Comparison of ENCODE assay signal across 13 mouse cellular contexts in genomic region chr13:34408669-34409055, GRCm38 (mm10).
DNase-seq lines count a peak whose midpoint lies in the region; ATAC-seq and TF ChIP-seq lines count a peak whose summit lies in the region.
"Had no signal": no experiment of that assay in that cellular context is flagged by ENCODE, and none has a peak within 500 bp of the region (broad histone marks: within the 10 kb centered on the region; RNA-seq: fewer than 3 reads in every experiment).

No protein-coding gene starts in this region.

- H3K9me3 ChIP-seq in intestine, embryonic 14.5 days (ENCODE audit: control insufficient read depth, low read length) = no peaks in the 10 kb centered on the region
- H3K9me3 ChIP-seq in intestine, embryonic 16.5 days (ENCODE audit: control insufficient read depth, low read length) = no peaks in the 10 kb centered on the region
- no peaks in the 10 kb centered on the region for H3K9me3 ChIP-seq in embryonic facial prominence, embryonic 14.5 days (ENCODE audit: control insufficient read depth, low read length)
- H3K9me3 ChIP-seq: forebrain, embryonic 13.5 days; hindbrain, embryonic 15.5 days; liver, embryonic 13.5 days had no signal

- peak; percentile 40; the same call in 1 of the 2 replicates for ATAC-seq in intestine, embryonic 14.5 days (replicated peaks; ENCODE audit: low FRiP score, low TSS enrichment, low read depth)
- ATAC-seq in intestine, embryonic 16.5 days = no peak
- no peak; the same call in 1 of the 2 replicates for ATAC-seq in embryonic facial prominence, embryonic 14.5 days (ENCODE audit: low read depth)

- no peaks in the 10 kb centered on the region for H3K79me2 ChIP-seq in myocyte (ENCODE audit: control insufficient read depth, insufficient read depth)

- no peak overlapping the region for H3K9ac ChIP-seq in intestine, embryonic 14.5 days (ENCODE audit: low read length)
- H3K9ac ChIP-seq in intestine, embryonic 16.5 days (ENCODE audit: low read depth, low read length) = no peak overlapping the region
- no peak overlapping the region for H3K9ac ChIP-seq in embryonic facial prominence, embryonic 14.5 days (ENCODE audit: low read depth, low read length)
- H3K9ac ChIP-seq: forebrain, embryonic 13.5 days; hindbrain, embryonic 15.5 days; liver, embryonic 13.5 days had no signal

- no peaks in the 10 kb centered on the region for H3K27me3 ChIP-seq in intestine, embryonic 14.5 days (replicated peaks; ENCODE audit: control insufficient read depth, insufficient read depth, low read length)
- H3K27me3 ChIP-seq in intestine, embryonic 16.5 days (replicated peaks; ENCODE audit: control insufficient read depth, insufficient read depth, low read length) = no peaks in the 10 kb centered on the region
- H3K27me3 ChIP-seq in embryonic facial prominence, embryonic 14.5 days (replicated peaks; ENCODE audit: control insufficient read depth, insufficient read depth, low read length) = no peaks in the 10 kb centered on the region
- no peaks in the 10 kb centered on the region for H3K27me3 ChIP-seq in myocyte (ENCODE audit: control insufficient read depth, insufficient read depth, insufficient read length)
- H3K27me3 ChIP-seq: forebrain, embryonic 13.5 days; hindbrain, embryonic 15.5 days; liver, embryonic 13.5 days had no signal

- H3ac ChIP-seq in myocyte (ENCODE audit: control insufficient read depth, insufficient read length) = no peak overlapping the region

- TF ChIP-seq POLR2A in myocyte (IDR thresholded peaks at IDR 0.05; ENCODE audit: insufficient read length, low read depth) = no peak

- H3K36me3 ChIP-seq in intestine, embryonic 14.5 days (ENCODE audit: control insufficient read depth, insufficient read depth, low read length) = no peaks in the 10 kb centered on the region
- no peaks in the 10 kb centered on the region for H3K36me3 ChIP-seq in intestine, embryonic 16.5 days (ENCODE audit: control insufficient read depth, insufficient read depth, low read length)
- H3K36me3 ChIP-seq in embryonic facial prominence, embryonic 14.5 days (ENCODE audit: control insufficient read depth, insufficient read depth, low read length) = no peaks in the 10 kb centered on the region
- no peaks in the 10 kb centered on the region for H3K36me3 ChIP-seq in myocyte (ENCODE audit: control insufficient read depth, insufficient read depth)
- H3K36me3 ChIP-seq: hindbrain, embryonic 15.5 days; liver, embryonic 13.5 days had no signal

- peaks cover 7% of the 10 kb centered on the region for H3K4me1 ChIP-seq in intestine, embryonic 14.5 days (replicated peaks; ENCODE audit: control insufficient read depth, insufficient read depth, low read length)
- H3K4me1 ChIP-seq in intestine, embryonic 16.5 days (ENCODE audit: control insufficient read depth, insufficient read depth, low read length) = 0 out of 2 replicates have a peak, but pooled peaks cover 3% of the 10 kb centered on the region
- 0 out of 2 replicates have a peak, but pooled peaks cover 3% of the 10 kb centered on the region for H3K4me1 ChIP-seq in embryonic facial prominence, embryonic 14.5 days (ENCODE audit: control insufficient read depth, insufficient read depth, low read length)
- H3K4me1 ChIP-seq: forebrain, embryonic 13.5 days; liver, embryonic 13.5 days had no signal

- no peak for DNase-seq in intestine, embryonic 14.5 days (ENCODE audit: low spot score)
- DNase-seq in brain, adult 2 months (ENCODE audit: low read depth, low spot score) = peak; percentile 36
- peak; percentile 70 for DNase-seq in embryonic facial prominence, embryonic 14.5 days (ENCODE audit: low spot score)
- no peak for DNase-seq in heart, adult 11 months
- DNase-seq in gastrocnemius, postnatal 4 days (ENCODE audit: low spot score in 2 of 2) = no peak
- no peak for DNase-seq in kidney, adult 9 months
- DNase-seq: cerebellum, adult 9-11 months; liver, embryonic 13.5 days; spleen, adult 18-20 months had no signal

- 18% methylated on average over 2 of the region's 2 CpGs for WGBS in intestine, embryonic 14.5 days
- 22% methylated on average over 2 of the region's 2 CpGs for WGBS in intestine, embryonic 16.5 days
- 23% methylated on average over 2 of the region's 2 CpGs for WGBS in embryonic facial prominence, embryonic 14.5 days

- H3K27ac ChIP-seq in intestine, embryonic 14.5 days (ENCODE audit: low read depth) = no peak overlapping the region; the same call in 1 of the 2 replicates
- H3K27ac ChIP-seq in intestine, embryonic 16.5 days (ENCODE audit: low read length) = no peak overlapping the region
- no peak overlapping the region; the same call in 1 of the 2 replicates for H3K27ac ChIP-seq in embryonic facial prominence, embryonic 14.5 days (replicated peaks; ENCODE audit: low read depth, low read length)
- H3K27ac ChIP-seq: forebrain, embryonic 13.5 days; hindbrain, embryonic 15.5 days; liver, embryonic 13.5 days had no signal

- no peak overlapping the region for H3K4me2 ChIP-seq in intestine, embryonic 14.5 days (ENCODE audit: low read length)
- H3K4me2 ChIP-seq in intestine, embryonic 16.5 days (ENCODE audit: low read depth, low read length) = no peak overlapping the region
- H3K4me2 ChIP-seq in embryonic facial prominence, embryonic 14.5 days (ENCODE audit: low read depth, low read length) = no peak overlapping the region
- peak overlapping the region; percentile 33 for H3K4me2 ChIP-seq in myocyte (ENCODE audit: low read depth)
- H3K4me2 ChIP-seq: forebrain, embryonic 13.5 days; hindbrain, embryonic 15.5 days; liver, embryonic 13.5 days had no signal

- no peak overlapping the region for H3K4me3 ChIP-seq in intestine, embryonic 14.5 days (ENCODE audit: low read depth, low read length)
- no peak overlapping the region for H3K4me3 ChIP-seq in intestine, embryonic 16.5 days (ENCODE audit: low read length)
- no peak overlapping the region for H3K4me3 ChIP-seq in embryonic facial prominence, embryonic 14.5 days (ENCODE audit: low read depth, low read length)
- H3K4me3 ChIP-seq in myocyte = no peak overlapping the region
- H3K4me3 ChIP-seq: forebrain, embryonic 13.5 days; hindbrain, embryonic 15.5 days; liver, embryonic 13.5 days had no signal

TF ChIP-seq in myocyte, 11 proteins besides CTCF, POLR2A, EP300 and RAD21:
- TF ChIP-seq REST (IDR thresholded peaks at IDR 0.05; ENCODE audit: insufficient read depth, insufficient read length) (no peak), CEBPB (IDR thresholded peaks at IDR 0.05; ENCODE audit: insufficient read depth, poor library complexity, severe bottlenecking) (no peak), POLR2AphosphoS2 (IDR thresholded peaks at IDR 0.05; ENCODE audit: insufficient read length, low read depth) (no peak), E2F4 (IDR thresholded peaks at IDR 0.05; ENCODE audit: insufficient read depth) (no peak), USF1 (IDR thresholded peaks at IDR 0.05; ENCODE audit: low read depth) (no peak), MYOD1 (IDR thresholded peaks at IDR 0.05; ENCODE audit: control insufficient read depth in 1 of 3, insufficient read length in 2 of 3, low read depth in 2 of 3) (no peak), MAX (IDR thresholded peaks at IDR 0.05; ENCODE audit: low read depth) (no peak)

Comparison
In these comparisons a context has a peak if more than half of its experiments do, and no peak if none do; other contexts are left out.
1. DNase-seq: peak in brain, adult 2 months (single experiment) and embryonic facial prominence, embryonic 14.5 days (single experiment); none in intestine, embryonic 14.5 days (single experiment), heart, adult 11 months (single experiment), gastrocnemius, postnatal 4 days (0 of 2) and kidney, adult 9 months (single experiment).